Mouse (Mus musculus) adrenal gland (tissue): Measurements from ENCODE around the gene Ifitm3.
"Not testable (repeated sequence)": the region's sequence is repeated elsewhere in the genome, so short reads cannot be mapped to it uniquely, and the experiment has no call there.

Source experiments
- intact Hi-C: fragments of 180-260 bp; cut with DNase I; formaldehyde crosslinking; loops from one replicate; pipeline ENCODE4 v1.15.1; 2025

Ifitm3 gene

DNA sequence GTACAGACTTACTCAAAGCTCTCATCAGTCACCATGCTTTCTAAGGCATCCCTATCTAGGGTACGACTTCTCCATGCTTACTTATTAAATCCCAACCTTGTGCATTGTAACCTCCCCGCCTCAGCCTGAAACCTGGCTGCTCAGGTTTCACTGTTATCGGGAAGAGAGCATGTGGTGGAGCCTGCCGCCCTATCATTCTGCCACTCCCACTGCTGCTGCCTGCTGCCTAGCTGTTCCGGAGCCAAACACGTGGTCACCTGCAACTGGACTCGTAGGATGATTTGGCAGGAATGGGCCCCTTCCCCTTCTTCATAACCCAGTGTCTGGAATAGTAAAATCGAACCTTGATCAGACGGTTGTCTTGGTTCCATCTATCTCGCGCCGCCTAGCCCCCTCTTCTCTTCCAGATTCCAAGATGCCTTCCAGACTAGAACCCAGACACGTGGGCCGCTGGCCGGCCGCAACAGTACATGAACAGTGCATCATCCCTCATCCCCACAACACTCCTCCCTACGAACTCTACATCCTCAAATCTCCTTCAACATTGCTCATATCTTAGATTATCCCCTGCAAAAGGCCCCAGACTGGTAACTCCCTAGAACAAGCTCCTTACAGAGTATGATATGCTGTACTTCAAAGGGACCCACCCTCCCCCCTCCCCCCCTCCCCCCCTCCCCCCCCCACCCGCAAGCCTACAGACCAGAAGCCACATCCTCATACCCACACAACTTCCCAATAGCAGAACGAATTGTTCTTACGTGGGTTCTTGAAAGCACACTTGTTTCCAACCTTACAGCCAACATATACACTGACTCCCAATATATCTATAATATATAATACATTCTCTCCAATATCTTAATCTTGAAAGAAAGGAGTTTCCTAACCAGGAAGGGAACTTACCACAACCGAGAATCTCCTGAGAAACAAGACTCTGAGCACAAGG, 27.8 kb upstream of the Ifitm3 start:
- intact Hi-C loops, result no loop called here

DNA sequence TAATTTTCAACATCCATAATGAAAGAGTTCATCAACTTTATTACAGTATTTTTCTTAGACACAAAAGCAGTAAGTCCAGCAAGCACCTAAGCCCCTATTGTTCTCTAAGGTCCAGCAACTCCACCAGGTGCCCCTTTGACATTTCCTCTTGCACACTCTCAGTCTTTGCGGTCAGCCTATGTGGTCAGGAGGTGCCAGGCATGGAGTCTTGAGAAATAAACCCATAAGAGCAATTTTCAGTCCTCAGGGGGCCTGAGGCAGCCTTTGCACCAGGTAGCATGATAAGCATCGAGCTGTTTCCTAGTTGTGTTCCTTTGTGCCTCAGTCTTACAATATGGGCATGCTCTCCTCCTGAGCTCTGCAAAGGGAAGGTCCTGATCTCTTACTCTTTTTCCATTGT, 26.1 kb upstream of the Ifitm3 start:
- intact Hi-C loops, result not testable (repeated sequence)

DNA sequence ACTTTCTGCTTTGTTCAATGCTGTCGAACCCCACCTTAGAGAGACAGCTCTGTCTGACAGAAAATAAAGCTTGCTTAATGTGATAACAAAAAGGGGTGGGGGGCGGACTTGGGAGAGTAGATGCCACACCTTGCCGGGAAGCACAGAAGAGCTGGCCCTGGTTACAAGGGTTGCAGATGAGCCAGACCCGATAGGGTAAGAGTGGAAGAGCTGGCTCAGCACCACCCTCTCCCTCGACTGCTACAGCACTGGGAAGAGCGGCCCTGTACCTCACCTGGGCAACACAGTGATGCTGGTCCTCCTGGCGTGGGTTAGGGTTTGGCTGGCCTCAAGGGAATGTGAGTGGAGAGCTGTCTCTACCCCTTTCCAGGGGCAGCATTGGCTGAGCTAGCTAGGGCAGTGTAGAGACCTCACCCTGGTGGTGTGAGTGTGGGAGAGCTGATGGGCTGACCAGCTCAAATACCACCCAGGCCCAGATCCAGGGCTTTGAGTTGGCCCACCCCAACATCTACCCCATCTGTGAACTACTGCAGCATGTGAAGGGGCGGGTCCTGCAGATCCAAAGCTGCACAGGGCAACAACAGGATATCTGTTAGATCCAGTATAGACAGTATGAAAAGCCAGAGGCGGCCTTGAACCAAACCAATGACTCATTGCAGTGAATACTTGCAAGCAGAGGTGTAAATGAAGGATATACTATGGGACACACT, 22.0 kb upstream of the Ifitm3 start:
- intact Hi-C loops, result no loop called here

DNA sequence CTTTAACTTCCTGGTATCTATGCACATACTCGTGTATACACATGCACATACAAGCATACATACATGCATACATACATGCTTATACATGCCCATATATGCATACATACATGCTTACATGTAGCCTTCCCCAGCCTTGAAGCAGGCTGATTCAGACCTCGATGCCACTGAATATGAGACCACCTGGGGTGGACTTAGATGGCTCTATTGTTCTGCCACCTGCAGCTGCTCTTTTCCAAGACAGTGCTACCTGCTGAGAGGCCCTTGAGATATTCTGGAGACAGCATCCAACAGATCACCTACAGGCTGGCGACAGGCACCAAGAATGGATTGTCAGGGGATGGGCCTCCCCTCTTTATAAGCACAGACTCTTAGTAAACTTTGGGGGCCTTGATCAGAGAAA, 19.8 kb upstream of the Ifitm3 start:
- intact Hi-C loops, result no loop called here

DNA sequence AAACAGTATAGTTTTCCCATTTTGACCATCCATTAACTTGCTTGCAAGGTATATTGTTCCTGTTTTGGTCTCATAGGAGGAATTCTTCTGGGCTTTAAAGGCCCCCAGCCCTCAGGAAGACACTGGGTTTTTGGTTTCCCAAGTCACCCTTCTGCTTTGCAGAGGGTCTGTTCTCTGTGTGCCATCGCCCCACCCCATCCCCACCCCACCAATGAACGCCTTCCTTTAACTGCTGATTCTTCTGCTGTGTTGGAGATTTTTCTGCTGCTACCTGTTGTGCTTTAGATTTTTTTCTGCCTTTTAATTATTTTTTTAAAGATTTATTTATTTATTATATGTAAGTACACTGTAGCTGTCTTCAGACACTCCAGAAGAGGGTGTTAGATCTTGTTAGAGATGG, 18.3 kb upstream of the Ifitm3 start, which contains the start of gene Gm17387:
Gm17387 (plus strand) TSS at position 301 of the 400 bp plus-strand sequence.
- intact Hi-C loops, result no loop called here

DNA sequence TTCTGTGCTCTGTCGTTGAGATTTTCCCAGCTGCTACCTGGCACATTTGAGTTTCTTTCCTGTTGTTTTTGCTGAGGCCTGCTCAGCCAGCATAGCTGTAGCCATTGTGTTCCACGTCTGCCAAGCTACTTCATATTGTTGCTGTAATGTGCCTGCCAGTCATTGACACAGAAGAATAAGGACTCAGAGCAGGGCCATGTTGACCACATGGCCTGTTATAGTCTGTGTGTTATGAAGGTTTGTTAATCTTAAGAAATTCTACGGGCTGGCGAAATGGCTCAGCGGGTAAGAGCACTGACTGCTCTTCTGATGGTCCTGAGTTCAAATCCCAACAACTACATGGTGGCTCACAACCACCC, 16.1 kb upstream of the Ifitm3 start:
- intact Hi-C loops, result no loop called here

DNA sequence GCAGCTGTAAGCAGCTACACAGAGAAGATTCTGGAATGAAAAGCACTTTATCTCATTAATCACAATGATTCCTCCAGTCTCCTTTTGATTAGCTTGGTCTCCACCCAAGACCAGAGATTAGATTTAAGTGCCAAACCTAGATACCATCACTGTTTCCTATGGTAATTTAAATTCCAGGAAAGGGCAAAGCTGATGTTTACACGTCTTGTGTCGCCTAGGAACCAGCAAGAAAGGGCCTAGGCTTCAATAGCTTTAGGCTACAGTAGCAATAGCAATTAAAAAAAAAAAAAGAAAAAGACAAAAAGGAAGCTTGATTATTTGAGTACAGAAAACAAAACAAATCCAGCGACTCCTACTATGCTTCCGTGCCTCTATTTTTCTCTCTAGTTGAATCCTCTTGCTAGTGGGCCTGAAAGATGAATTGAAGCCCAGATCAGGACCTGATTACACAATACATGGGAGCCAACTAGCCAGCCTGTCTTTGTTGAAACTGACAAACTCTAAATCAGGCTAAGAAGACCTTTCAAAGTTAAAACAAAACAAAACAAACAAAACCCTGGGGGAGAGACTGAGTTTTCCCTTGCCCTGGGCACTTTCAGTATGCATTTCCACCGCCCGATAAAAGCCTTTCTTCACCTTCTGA, 15.6 kb upstream of the Ifitm3 start:
- intact Hi-C loops, result no loop called here

DNA sequence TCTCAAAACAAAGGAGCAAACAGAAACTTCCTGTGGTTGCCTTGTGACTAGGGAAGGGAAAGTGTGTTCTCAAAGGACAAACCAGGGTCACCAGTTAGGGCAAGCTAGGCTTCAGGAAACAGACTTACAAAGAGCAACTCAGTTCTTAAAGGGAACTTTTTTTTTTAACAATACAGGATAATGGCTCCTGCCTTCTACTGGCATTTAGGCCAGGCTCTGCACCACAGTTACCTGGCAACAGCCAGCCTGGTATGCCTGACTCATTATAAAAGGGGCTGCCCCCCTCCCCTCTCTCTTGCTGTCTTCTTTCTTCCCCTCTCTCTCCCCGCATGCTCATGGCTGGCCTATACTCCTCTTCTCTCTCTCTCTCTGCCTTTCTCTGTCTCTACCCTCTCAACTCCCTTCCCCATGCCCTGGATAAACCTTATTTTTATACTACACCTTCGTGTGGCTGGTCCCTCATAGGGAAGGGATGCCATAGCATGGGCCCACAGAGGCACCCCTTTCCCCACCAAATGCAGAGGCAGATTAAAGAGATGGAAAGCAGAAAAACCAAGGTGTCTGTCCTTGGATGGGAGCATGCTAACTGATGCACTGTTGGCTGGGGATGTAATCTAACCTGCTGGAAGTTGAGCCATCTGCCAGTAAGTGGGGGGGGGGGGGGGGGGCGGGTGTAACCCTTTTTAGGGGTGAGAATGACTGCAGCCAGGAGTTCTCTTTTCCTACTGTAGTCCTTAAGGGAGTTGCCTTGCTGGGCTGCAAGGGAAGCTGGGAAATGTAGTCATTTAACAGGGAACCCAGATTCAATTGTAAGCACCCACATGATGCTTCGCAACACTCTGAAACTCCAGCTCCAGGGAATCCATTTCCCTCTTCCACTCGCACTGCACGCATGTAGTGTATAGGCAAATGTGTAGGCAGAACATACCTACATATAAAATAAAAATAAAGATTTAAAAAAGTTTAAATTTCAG, 14.6 kb upstream of the Ifitm3 start:
- intact Hi-C loops, result no loop called here

DNA sequence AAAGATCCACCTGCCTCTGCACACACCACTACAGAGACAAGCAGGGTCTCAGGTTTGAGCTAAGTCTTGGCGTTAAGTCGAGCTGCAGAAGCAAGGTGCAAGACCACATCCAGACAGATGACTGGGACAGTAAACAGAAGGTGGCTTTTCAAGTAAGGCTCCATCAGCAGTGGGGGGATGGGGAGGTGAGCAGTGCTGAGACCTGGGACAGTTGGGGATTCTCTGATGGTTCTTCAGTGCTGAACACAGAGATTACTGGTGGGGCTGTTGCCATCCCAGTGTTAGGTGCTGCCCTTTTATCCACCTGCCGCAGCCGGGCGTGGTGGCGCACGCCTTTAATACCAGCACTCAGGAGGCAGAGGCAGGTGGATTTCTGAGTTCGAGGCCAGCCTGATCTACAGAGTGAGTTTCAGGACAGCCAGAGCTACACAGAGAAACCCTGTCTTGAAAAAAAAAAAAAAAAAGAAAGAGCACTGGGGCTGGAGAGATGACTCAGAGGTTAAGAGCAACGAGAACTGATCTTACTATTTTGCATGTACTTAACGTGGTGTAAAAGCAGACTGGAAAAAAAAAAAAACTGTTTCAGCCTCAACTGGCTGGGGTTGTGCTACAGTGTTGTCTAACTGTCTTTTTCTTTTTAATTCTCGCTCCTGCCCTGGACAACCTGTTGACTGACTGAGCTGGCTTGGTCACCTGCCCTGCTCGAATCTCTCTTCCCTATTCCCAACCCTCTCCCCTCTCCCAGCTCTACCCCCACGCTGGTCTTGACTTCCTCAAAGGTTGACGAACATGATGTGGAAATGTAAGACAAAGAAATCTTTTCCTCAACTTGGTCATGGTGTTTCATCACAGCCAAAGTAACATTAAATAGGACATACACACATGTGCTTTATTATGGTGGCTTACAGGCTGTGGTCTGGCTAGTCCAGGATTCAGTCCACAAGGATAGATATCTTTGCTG, 11.2 kb upstream of the Ifitm3 start:
- intact Hi-C loops, result no loop called here

DNA sequence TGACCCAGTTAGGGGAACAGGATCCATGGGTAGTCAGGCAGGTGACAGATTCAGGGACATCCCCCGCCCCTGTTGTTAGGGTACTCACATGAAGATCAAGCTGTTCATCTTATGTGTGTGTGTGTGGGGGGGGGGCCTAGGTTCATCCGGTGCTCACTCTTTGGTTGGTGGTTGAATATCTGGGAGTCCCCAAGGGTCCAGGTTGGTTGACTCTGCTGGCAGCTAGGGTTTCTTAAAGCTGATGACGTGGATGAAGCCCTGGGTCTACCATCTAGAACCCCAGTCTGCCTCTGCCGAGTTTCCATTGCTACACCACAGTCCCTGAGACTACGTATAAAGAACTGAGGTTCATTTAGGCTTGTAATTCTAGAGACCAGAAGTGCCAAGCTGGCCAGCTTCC, 8.5 kb upstream of the Ifitm3 start:
- intact Hi-C loops, result no loop called here

DNA sequence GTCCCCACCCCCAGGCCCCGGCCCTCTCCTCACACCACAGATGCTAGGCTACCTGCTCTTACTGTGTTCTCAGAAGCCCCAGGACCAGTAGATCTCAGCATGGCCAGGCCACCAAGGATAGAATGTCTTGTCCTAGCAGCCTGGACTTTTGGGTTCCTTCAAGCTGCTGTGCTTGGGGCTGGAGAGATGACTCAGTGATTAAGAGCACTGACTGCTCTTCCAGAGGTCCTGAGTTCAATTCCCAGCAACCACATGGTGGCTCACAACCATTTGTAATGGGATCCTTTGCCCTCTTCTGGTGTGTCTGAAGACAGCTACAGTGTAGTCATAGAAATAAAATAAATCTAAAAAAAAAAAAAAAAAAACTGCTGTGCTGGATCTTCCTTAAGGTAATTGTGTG, 7.3 kb upstream of the Ifitm3 start, which contains the start of gene Ifitm6:
Ifitm6 (minus strand) TSS at position 101 of the 400 bp plus-strand sequence.
- intact Hi-C loops, result not testable (repeated sequence)

DNA sequence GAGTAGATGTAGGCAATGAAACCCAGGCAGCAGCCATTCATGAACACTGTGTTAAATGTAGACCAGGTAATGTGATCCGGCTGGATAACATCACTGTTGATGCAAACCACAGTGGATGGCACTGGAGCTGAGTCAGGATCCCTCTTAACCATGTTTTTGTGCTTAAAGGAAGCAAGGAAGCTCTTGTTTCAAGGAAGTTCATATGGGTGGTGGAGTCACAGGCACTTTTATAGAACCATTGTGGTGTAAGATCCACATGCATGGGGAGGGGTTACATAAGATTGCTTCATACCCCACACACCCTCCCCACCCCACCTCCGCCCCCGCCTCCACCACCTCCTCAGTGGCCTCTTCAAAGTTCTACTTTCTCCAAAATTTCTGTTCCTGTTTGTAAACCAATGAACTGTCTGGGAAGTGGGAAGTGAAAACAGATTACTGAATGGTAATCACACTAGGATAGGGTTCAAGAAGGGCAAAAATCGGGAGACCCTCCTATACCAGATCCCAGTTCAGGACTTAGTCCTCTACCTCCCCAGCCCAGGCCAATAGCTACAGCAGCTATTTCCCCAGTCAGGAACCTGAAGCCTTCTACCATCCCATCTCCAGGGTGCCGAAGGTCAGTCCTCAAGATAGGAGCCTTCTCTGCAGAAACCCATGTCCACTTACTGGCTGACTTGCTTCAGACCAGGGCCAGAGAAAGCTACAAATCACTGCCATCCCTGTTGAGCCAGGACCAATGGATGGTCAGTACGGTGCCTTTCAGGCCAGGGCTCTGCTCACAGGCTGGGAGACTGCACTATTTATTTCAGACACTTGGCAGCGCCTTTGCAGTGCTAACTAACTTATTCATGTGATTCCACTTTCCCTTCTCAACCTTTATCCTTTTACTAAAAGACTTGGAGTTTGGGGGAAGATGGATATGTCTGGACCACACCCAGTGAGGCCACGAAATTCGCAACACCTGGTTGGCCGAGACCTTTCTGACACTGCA, 6.4 kb upstream of the Ifitm3 start:
- intact Hi-C loops, result no loop called here

DNA sequence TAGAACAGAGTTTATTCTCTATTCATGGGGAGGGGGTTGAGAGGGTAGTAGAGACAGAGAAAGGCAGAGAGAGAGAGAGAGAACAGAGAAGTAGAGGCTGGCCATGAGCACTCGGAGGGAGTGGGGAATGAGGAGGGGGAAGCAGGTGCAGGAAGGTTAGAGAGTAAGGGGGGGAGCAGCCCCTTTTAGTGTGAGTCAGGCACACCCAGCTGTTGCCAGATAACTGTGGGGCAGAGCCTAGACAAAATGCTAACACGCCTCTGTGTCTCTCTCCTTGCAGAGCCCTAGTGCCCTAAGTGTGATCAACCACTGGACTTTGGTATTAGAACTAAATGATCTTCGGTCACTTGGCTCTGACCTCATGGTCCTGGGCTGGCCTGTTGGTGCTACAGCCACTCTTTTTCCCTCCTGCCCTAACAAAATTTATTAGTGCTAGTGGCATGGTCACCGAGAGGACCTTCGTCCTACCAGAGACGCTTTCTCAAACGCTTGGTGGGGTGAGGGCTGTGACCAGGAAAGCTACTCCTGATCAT, 734 bp upstream of the Ifitm3 start:
- intact Hi-C loops, result no loop called here

DNA sequence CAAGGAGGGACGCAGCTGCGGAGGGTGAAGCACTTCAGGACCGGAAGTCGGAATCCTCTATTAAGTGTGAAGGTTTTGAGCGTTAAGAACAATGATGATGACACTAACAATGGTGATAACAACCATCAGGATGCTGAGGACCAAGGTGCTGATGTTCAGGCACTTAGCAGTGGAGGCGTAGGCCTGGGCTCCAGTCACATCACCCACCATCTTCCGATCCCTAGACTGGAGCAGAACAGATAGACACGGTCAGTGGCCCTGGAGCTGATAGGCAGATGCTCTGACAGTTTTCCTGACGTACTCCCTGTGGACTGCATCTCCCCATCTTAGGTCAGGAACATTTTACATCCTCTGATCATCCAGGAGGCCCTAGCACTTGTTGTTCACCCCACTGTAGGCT, 905 bp downstream of the Ifitm3 start:
- intact Hi-C loops, result loop anchor here (1.0 to 5.0 kb wide), 4 partner anchors 37 to 102 kb away; partner anchors contain the start of genes Gm45717 and Ifitm2

DNA sequence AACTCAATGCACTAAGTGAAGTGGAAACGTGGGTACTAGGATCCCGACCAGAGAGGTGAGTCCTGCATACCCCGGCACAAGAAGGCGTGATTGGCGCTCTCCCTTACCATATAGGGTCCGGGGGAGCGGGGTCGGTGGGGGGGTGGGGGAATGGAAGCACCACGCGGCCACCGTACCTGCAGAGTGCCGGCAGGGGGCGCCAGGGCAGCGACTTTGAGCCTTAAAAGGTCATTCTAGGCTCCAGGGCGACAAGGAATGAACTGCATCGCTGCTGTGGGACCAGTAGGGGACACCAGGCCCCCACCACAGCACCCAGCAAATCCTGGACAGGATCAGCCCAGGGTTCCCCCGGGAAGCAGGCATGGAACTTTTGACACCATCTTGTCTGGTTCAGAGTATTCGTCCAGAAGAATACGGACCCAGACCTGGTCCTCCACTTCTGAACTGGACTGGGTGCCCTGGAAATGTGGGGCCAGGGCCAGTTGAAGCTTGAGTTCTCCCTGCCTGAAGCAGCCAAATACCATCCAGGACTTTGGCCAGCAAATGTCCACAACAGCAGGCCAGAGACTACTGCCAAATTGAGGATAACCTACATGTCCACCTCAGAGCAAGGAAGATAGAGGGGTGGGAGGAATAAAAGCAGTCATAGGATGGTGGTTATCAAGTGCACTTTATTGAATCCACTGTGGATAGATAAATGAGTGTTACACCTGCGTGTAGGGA, 1.5 kb downstream of the Ifitm3 start:
- intact Hi-C loops, result loop anchor here (1.0 to 5.0 kb wide), 4 partner anchors 37 to 102 kb away; partner anchors contain the start of genes Gm45717 and Ifitm2

DNA sequence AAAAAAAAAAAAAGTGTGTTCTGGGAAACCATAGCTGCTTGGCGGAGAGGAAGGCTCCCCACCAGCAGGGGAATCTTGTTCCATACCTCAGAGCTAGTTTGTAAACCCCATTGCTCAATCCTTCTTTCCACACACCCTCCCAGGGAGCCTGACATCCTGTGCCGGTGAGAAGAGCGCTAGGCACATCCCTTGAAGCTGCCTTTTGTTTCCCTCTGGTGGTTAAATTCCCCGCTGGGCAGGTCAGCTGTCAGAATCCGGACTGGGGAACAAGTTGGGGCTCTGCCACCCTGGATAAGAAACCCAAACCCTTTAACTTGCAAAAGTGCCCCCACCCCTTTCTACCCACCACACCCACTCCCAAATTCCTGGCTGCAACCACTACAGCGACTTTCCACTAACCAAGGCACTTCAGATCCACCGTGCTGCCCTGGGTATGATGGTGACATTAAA, 2.2 kb downstream of the Ifitm3 start:
- intact Hi-C loops, result loop anchor here (5.0 kb wide), 3 partner anchors 36 to 101 kb away; partner anchors contain the start of genes Gm45717 and Ifitm2

DNA sequence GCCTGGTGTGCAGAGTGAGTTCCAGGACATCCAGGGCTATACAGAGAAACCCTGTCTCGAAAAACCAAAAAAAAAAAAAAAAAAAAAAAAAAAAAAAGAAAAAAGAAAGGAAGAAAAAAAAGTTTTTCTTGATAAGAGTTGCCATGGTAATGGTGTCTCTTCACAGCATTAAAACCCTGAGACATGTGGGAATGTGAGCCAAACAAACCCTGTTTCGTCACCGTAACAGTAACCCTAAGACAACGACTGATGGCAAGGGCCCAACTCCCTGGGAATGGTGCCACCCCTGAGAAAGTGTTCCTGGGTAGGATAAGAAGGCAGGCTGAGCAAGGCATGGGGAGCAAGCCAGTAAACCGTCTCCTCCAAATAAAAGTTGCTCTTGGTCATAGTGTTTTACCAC, 3.7 kb downstream of the Ifitm3 start:
- intact Hi-C loops, result loop anchor here (5.0 kb wide), 3 partner anchors 35 to 100 kb away; partner anchors contain the start of genes Gm45717 and Ifitm2
